Mouse (Mus musculus) brain, embryonic 14.5 days (tissue): ENCODE results near the gene Ankzf1. TPM values are rescaled to one million over a fixed set of nuclear protein-coding genes. Genes with fewer than 3 reads are reported as not detected.

Experiments used
- DNase-seq: peaks from one replicate; pipeline ENCODE4 v3.0.0-alpha.2; 2011; ENCODE audit warnings: low read depth
- CTCF ChIP-seq: fragments of 200-500 bp; IDR thresholded peaks from 2 replicates; pipeline ENCODE4 v1.5.1; 2012; ENCODE audit warnings: inconsistent platforms, mild to moderate bottlenecking, moderate library complexity, borderline replicate concordance; ENCODE audit not compliant: insufficient read depth, insufficient read length; ENCODE audit errors: extremely low read depth
- POLR2A ChIP-seq: fragments of 200-500 bp; IDR thresholded peaks from 2 replicates; pipeline ENCODE4 v1.6.1; 2012; ENCODE audit warnings: mild to moderate bottlenecking, inconsistent platforms, borderline replicate concordance; ENCODE audit not compliant: poor library complexity, insufficient read depth, insufficient read length, severe bottlenecking; ENCODE audit errors: extremely low read depth
- polyA plus RNA-seq: library from polyadenylated mRNA; depleted of rRNA; stranded (reverse); fragments of >200 nt; gene quantifications from 2 replicates; pipeline ENCODE4 v1.2.3, GENCODE M21; 2012

The Ankzf1 gene
- polyA plus RNA-seq, 1 experiment = 22.6 TPM

GRCm38 (mm10) chr1:75216797-75217585, 25.0 kb downstream of the Ankzf1 start:
- no peak for DNase-seq
- TF ChIP-seq CTCF = no peak

- TF ChIP-seq CTCF (no peak), POLR2A (no peak)
- DNase-seq = peak; percentile 21
Observed at GRCm38 (mm10) chr1:75217893-75218226, 25.9 kb downstream of the Ankzf1 start.

DNA sequence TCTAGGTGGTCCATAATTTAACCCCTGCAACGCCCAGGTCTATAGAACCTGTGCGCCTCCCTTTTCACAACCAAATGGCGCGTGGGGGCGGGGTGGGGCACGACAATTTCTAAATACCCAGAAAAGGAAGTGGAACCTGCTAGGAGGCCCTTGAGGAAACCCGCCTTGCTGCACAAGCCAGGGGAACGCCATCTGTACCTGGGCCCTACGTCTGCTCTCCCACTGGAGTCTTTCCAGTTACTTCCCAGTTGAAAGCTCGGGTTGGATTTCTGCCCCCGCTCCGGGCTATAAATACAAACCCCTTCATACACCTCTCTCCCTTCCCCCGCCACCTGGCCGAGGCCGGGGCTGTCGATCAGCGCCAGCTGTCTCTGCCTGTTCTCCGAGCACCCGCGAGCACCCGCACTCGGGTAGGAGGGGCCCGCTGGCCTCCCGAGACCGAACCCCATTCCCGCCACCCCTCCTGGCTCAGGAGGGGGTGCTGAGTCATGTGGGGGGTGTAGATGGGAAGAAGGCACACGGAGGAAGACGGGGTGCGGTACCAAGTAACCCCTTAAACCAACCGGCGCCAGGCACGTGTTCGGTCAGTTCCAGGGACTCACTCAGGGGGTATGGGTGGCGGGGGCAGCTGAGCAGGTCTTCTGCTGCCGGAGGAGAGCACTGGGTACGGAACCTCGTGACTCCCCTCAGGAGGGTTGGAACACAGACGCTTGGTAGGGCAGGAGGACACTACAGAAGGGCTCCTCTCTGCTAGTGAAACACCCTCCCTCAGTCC, 26.5 kb downstream of the Ankzf1 start:
- peak; percentile 76 for DNase-seq
- TF ChIP-seq CTCF = no peak
- TF ChIP-seq POLR2A = no peak

GRCm38 (mm10) chr1:75219078-75219477, 27.1 kb downstream of the Ankzf1 start:
- DNase-seq = peak; percentile 81
- TF ChIP-seq CTCF (no peak; the same call in 1 of the 2 replicates), POLR2A (no peak)

DNA sequence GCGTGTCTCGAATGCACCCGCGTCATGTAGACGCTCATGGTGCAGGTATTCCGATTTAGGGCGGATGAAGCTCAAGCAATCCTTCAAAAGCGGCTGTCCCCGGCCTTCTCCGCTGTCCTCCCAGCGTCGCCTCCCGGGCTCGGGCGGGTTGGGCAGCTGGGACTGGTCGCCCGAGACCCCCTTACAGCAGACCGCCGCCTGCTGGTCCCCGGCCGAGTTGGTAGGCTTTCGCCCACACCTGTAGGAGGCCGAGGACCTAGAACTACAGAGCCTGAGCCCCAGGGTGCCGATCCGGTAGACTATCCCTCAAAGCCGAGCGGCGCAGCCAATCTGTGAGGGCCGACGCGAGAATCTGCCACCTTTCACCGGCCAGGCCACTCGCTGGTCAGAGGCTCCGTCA, 27.6 kb downstream of the Ankzf1 start, which contains the start of gene Tuba4a:
Tuba4a (minus strand) TSS at position 335 of the 400 bp plus-strand sequence.
- DNase-seq = peak; percentile 39
- TF ChIP-seq CTCF = peak; percentile 30; the same call in 1 of the 2 replicates
- no peak for TF ChIP-seq POLR2A

GRCm38 (mm10) chr1:75221538-75221937, 29.6 kb downstream of the Ankzf1 start:
- TF ChIP-seq CTCF (no peak), POLR2A (no peak)
- DNase-seq = no peak

- TF ChIP-seq CTCF = no peak
- TF ChIP-seq POLR2A = no peak
- no peak for DNase-seq
Observed at GRCm38 (mm10) chr1:75222926-75223325, 31.0 kb downstream of the Ankzf1 start.

- no peak for DNase-seq
- TF ChIP-seq POLR2A (no peak), CTCF (no peak)
Observed at GRCm38 (mm10) chr1:75223532-75223931, 31.6 kb downstream of the Ankzf1 start.

DNA sequence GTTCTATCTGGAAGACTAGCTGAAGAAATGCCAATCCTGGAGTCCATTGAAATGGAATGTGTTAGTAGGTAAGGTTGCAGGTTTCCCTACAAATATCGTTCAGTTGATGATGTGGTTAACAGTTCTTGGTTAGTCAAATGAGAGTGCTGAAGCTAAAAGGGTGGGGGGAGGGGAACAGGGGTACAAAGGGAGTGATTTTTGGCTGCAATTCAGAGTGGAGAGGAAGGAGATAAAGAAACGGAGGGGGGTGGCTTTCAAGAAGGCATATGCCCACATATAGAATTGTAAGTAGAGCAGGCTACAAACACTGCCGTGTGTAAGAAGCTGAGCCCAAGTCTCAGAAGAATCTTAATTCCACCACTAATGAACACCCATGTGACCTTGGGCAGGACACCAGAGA, 33.5 kb downstream of the Ankzf1 start:
- no peak for TF ChIP-seq CTCF
- TF ChIP-seq POLR2A = no peak
- DNase-seq = no peak

DNA sequence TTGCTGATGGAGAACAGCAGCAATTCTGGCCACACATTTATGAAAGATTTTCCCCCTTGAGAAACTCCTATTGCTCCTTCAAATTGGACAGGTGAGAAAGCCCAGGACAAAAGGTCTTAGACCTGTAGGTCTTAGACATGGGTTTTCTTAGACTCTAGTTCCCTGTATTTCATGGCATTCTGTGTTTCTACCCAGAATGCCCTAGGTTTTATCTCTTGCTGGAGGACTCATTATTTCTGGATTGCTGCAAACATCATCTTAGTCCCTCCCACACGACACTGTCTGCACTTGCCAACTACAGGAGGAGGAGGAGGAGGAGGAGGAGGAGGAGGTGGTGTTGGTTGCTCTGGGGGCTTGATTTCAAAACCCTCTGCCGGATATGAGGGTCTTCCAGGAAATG, 34.2 kb downstream of the Ankzf1 start:
- no peak for TF ChIP-seq CTCF
- TF ChIP-seq POLR2A = no peak
- no peak for DNase-seq

- DNase-seq = no peak
- TF ChIP-seq CTCF (no peak), POLR2A (no peak)
Observed at GRCm38 (mm10) chr1:75227653-75228052, 35.7 kb downstream of the Ankzf1 start.

GRCm38 (mm10) chr1:75229158-75229557, 37.2 kb downstream of the Ankzf1 start:
- no peak for DNase-seq
- no peak for TF ChIP-seq POLR2A
- no peak for TF ChIP-seq CTCF

- TF ChIP-seq CTCF = no peak
- no peak for DNase-seq
Observed at GRCm38 (mm10) chr1:75230335-75230994, 38.5 kb downstream of the Ankzf1 start.
